Mouse (Mus musculus) hindbrain, embryonic 13.5 days (tissue): Measurements from ENCODE around the gene Mrps30. TPM values are rescaled to one million over a fixed set of nuclear protein-coding genes. Genes with fewer than 3 reads are reported as not detected.

Experiments used
- ATAC-seq: fragments of 200-750 bp; cut with Nextera tagmentation; 2 replicates; pipeline ENCODE4 v1.8.0; 2017; ENCODE audit warnings: moderate TSS enrichment; ENCODE audit not compliant: low FRiP score
- H3K27ac ChIP-seq: fragments of 300-500 bp; sonication (generic); 2 replicates; pipeline ENCODE4 v1.5.1; 2015; ENCODE audit warnings: inconsistent platforms, mild to moderate bottlenecking, moderate library complexity
- H3K27me3 ChIP-seq: fragments of 300-500 bp; sonication (generic); 2 replicates; pipeline ENCODE4 v1.6.1; 2015; ENCODE audit warnings: mild to moderate bottlenecking, inconsistent platforms
- H3K36me3 ChIP-seq: fragments of 300-500 bp; sonication (generic); 2 replicates; pipeline ENCODE4 v1.6.1; 2015; ENCODE audit warnings: mild to moderate bottlenecking, inconsistent platforms
- H3K4me1 ChIP-seq: fragments of 300-500 bp; sonication (generic); replicated peaks from 2 replicates; pipeline ENCODE4 v1.6.1; 2015; ENCODE audit warnings: inconsistent platforms
- H3K4me2 ChIP-seq: fragments of 300-500 bp; sonication (generic); 2 replicates; pipeline ENCODE4 v1.6.1; 2015; ENCODE audit warnings: inconsistent platforms, mild to moderate bottlenecking, moderate library complexity
- H3K4me3 ChIP-seq: fragments of 300-500 bp; sonication (generic); 2 replicates; pipeline ENCODE4 v1.5.1; 2015; ENCODE audit warnings: mild to moderate bottlenecking, inconsistent platforms
- H3K9ac ChIP-seq: fragments of 300-500 bp; sonication (generic); 2 replicates; pipeline ENCODE4 v1.6.1; 2015; ENCODE audit warnings: mild to moderate bottlenecking, inconsistent platforms
- H3K9me3 ChIP-seq: fragments of 300-500 bp; sonication (generic); 2 replicates; pipeline ENCODE4 v1.6.1; 2016; ENCODE audit warnings: inconsistent platforms
- WGBS: fragments of 180-500 bp; shearing (Covaris S2); methylation state at CpG from one replicate; pipeline ENCODE4 v1.1.7; 2015; 5-methylcytosine and 5-hydroxymethylcytosine counted together
- polyA plus RNA-seq: library from polyadenylated mRNA; unstranded; fragments of >200 nt; fragmentation: Nextera tagmentation; extraction: Ambion mirVana; gene quantifications from 2 replicates; pipeline ENCODE4 v1.2.1, GENCODE M21; 2015

The Mrps30 gene
- polyA plus RNA-seq, 1 experiment from 2014 or later, result 25.0 TPM

GRCm38 (mm10) chr13:118365774-118366173 is 21.3 kb downstream of the Mrps30 start:
- no peaks in the 10 kb centered on the region for H3K9me3 ChIP-seq
- no peak overlapping the region for H3K27ac ChIP-seq
- no peaks in the 10 kb centered on the region for H3K4me1 ChIP-seq
- ATAC-seq, result no peak
- H3K36me3 ChIP-seq, result no peaks in the 10 kb centered on the region
- 73% methylated on average over 1 of the region's 1 CpGs for WGBS
- H3K9ac ChIP-seq, result no peak overlapping the region
- no peak overlapping the region for H3K4me2 ChIP-seq
- H3K27me3 ChIP-seq, result no peaks in the 10 kb centered on the region
- H3K4me3 ChIP-seq, result no peak overlapping the region

- no peak overlapping the region for H3K4me2 ChIP-seq
- H3K9ac ChIP-seq, result no peak overlapping the region
- WGBS, result 91% methylated on average over 6 of the region's 6 CpGs
- no peak for ATAC-seq
- no peaks in the 10 kb centered on the region for H3K27me3 ChIP-seq
- H3K4me1 ChIP-seq, result no peaks in the 10 kb centered on the region
- no peaks in the 10 kb centered on the region for H3K36me3 ChIP-seq
- H3K27ac ChIP-seq, result no peak overlapping the region
- no peaks in the 10 kb centered on the region for H3K9me3 ChIP-seq
- H3K4me3 ChIP-seq, result no peak overlapping the region
Observed at GRCm38 (mm10) chr13:118363342-118363741, 23.7 kb downstream of the Mrps30 start.

- no peaks in the 10 kb centered on the region for H3K27me3 ChIP-seq
- H3K9me3 ChIP-seq, result no peaks in the 10 kb centered on the region
- H3K36me3 ChIP-seq, result no peaks in the 10 kb centered on the region
- H3K4me2 ChIP-seq, result no peak overlapping the region
- ATAC-seq, result no peak; the same call in 1 of the 2 replicates
- H3K27ac ChIP-seq, result no peak overlapping the region
- H3K4me1 ChIP-seq, result no peaks in the 10 kb centered on the region
- no peak overlapping the region for H3K9ac ChIP-seq
- 87% methylated on average over 10 of the region's 10 CpGs for WGBS
- H3K4me3 ChIP-seq, result no peak overlapping the region
Observed at GRCm38 (mm10) chr13:118350870-118351269, 36.2 kb downstream of the Mrps30 start.

- no peak overlapping the region for H3K4me3 ChIP-seq
- no peaks in the 10 kb centered on the region for H3K9me3 ChIP-seq
- no peak overlapping the region for H3K4me2 ChIP-seq
- no peak for ATAC-seq
- no peak overlapping the region for H3K27ac ChIP-seq
- no peaks in the 10 kb centered on the region for H3K36me3 ChIP-seq
- H3K9ac ChIP-seq, result no peak overlapping the region
- 24% methylated on average over 10 of the region's 10 CpGs for WGBS
- H3K4me1 ChIP-seq, result no peaks in the 10 kb centered on the region
- H3K27me3 ChIP-seq, result no peaks in the 10 kb centered on the region
Observed at GRCm38 (mm10) chr13:118350257-118350656, 36.8 kb downstream of the Mrps30 start.

Other genes with a start within 250 kb of the Mrps30 start
- 0.64 and 1.00 TPM in 2 replicates for gene B430218F22Rik, start 622 bp downstream of the Mrps30 start, polyA plus RNA-seq